Mouse (Mus musculus) heart, adult 18-20 months (tissue): Measurements from ENCODE around the gene Tmem130. TPM values are rescaled to one million over a fixed set of nuclear protein-coding genes. Genes with fewer than 3 reads are reported as not detected.

Source experiments
- DNase-seq, 2 experiments: peaks; one replicate each; pipeline ENCODE4 v3.0.0; 2021 to 2022; ENCODE audit warnings: mixed read lengths in 1 of 2
- long read RNA-seq, 2 experiments: library from polyadenylated mRNA; stranded (forward); transcript quantifications; one replicate each; pipeline ENCODE4 v2.0.0; 2021
- total RNA-seq, 2 experiments: library from RNA; stranded (reverse); gene quantifications; 2 replicates each; pipeline ENCODE4 v1.2.3; 2021

The Tmem130 gene
- under 1 TPM; 0.25 to 0.49 TPM for total RNA-seq
- long read RNA-seq, experiment 1, result 0 reads
- long read RNA-seq, experiment 2, result 0 reads

- no peak for DNase-seq
These were observed at the start of gene Tmem130 for GRCm38 (mm10) chr5:144761161-144761868. Gene Tmem130, minus strand, starts transcription at chr5:144761818.

- no peak for DNase-seq
These were observed 45.3 kb upstream of the Tmem130 start for GRCm38 (mm10) chr5:144806931-144807330.

DNA sequence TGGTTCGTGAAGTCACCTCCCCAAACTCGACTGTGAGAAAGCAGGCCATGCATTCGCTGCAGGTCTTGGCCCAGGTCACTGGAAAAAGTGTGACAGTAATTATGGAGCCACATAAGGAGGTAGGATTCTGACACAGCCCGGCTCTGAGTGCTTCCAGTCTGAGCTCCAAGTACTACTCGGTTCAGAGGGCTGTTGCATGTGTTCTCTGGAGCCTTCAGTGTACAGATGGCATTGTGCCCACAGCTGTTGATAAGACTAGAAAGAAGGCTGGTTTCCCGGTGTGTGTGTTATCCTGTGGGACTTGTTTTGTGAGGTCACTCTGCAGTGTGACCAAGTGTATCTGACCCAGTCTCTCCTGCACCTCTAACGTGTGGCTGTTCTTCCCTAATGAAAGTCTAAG, 42.6 kb upstream of the Tmem130 start:
- peak; percentile 48 to 53 for DNase-seq

- DNase-seq, result no peak
These were observed 41.4 kb upstream of the Tmem130 start for GRCm38 (mm10) chr5:144803066-144803465.

GRCm38 (mm10) chr5:144797116-144797515, 35.5 kb upstream of the Tmem130 start:
- DNase-seq, result no peak

DNA sequence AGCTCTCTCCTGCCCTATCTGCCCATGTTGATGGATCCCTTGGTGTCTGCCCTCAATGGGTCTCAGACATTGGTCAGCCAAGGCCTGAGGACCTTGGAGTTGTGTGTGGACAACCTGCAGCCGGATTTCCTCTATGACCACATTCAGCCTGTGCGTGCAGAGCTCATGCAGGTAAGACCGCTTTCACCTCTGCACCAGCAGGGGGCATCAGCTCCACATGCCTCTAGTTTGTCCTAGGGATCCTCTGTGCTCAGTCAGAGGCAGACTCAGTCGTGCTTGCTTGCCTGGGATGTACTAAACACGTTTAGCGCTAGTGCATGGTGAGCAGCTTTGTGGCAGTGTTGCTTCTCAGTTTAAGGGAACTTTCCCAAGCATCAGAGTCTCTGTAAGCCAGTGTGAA, 33.1 kb upstream of the Tmem130 start:
- peak; percentile 9 to 29 for DNase-seq

DNA sequence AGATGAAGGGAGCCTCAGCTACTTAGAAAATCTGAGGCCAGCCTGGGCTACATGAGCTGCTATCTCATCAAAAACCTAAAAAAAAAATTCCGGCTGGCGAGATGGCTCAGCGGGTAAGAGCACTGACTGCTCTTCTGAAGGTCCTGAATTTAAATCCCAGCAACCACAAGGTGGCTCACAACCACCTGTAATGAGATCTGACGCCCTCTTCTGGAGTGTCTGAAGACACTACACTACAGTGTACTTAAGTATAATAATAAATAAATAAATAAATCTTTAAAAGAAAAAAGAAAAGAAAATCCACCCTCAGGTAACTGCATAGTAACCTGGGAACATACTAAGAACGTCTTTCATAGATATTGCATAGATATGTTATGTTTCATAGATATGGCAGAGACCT, 31.8 kb upstream of the Tmem130 start:
- DNase-seq, result no peak

- DNase-seq, result no peak
These were observed 24.8 kb upstream of the Tmem130 start for GRCm38 (mm10) chr5:144786464-144786863.

DNA sequence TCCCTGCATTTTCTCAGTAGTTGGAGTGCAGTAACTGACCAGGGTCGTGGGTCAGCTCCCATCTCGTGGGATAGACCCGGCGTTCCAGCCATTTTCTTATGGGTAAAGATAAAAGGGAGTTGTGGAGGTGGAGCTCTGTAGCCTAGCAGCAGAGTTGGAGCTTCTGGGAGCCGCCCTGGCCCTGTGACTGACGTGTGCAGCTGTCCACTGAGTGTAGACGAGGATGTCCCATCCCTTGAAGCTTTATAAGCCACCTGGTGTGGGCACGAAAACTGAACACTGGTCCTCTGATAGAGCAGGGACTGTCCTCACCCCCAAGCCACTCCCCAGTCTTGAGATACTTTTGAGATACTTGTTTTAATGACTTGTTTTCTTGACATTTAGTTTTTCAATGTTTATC, 19.0 kb upstream of the Tmem130 start:
- DNase-seq, result no peak

DNA sequence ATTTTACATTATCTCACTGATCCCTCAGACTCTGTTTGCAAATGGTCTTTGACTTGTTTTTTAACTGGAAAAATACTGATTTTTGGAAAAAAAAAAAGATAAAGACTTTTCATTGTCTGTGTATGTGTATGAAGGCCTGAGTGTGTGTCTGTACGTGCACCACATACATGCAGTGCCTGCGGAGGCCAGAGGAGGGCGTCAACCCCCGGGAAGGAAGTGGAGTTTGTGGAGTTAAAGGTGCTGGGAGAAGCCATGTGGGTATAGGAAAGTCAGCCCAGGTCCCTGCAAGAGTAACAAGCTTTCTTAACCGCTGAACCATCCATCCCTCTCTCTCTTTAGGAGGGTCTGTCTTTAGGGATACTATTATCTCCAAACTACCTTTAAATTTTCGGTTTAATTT, 11.6 kb upstream of the Tmem130 start:
- no peak for DNase-seq

DNA sequence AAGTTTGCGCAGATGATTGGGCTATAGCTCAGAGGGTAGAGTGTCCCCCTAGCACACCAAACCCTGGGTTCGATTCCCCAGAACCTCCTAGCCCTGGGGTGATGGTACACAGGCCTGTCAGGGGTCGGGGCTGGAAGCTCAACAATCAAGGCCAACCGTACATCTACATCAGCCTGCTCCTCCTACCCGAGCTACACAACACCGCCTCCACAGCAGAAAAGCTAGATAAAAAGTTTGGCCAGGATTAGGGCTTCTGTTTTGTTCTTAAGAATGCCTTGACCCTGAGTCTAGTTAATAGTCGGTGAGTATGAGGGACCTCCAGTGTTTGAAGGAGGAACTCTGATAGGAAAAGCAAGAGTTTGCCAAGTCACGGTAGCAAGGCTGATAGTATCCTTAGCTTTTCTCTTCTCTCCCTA, 7.5 kb upstream of the Tmem130 start:
- no peak for DNase-seq

- peak; percentile 92 to 94 for DNase-seq
These were observed 6.6 kb upstream of the Tmem130 start for GRCm38 (mm10) chr5:144767911-144768841.

DNA sequence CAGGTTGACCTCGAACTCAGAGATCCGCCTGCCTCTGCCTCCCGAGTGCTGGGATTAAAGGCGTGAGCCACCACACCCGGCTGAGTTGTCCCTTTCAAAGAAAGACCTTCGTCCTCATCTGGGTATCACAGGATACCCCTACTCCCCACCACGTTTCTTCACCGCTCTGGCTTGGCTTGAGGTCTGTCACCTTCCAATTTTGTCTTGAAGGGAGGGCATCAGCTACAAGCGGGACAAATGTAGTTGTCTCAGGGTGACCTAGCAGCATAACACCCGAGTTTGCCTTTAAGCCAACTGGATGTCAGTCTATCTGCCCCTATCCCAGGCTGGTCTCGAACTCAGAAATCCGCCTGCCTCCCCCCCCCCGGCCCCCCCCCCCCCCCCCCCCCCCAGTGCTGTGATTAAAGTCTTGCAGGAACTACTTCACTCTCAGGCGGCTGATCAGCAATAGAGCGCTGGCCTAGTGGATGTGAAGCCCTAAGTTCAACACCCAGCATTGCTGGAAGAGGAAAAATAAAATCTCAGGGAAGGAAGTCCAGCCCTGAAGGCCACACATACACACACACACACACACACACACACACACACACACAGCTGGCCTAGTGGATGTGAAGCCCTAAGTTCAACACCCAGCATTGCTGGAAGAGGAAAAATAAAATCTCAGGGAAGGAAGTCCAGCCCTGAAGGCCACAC, 5.6 kb upstream of the Tmem130 start, which contains the start of gene Trrap:
Gene Trrap, plus strand, starts transcription at position 627 of the 693 bp plus-strand sequence.
- DNase-seq, result peak; percentile 12 to 14

DNA sequence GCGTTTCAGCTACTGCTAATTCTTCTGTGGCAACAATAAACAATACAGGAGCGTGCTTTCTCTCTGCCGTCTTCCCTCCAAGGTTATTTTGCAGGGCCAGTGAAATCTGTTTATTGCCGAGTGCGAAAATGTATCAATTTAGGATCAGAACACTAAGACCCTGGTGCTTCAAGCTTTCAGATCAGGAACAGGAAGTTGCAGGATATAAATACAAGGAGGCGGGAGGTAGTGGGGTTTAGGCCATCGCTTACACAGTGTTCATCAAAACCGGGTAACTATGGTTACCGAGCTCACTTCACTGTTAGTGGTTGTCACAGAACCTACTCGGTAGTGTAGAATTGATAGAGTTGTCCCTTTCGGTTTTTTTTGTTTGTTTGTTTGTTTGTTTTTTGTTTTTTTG, 5.0 kb upstream of the Tmem130 start:
- DNase-seq, result no peak

- no peak for DNase-seq
These were observed 4.4 kb upstream of the Tmem130 start for GRCm38 (mm10) chr5:144766026-144766425.

GRCm38 (mm10) chr5:144758422-144758821, 3.2 kb downstream of the Tmem130 start:
- no peak for DNase-seq

- DNase-seq, result no peak
These were observed 4.2 kb downstream of the Tmem130 start for GRCm38 (mm10) chr5:144757402-144757801.

GRCm38 (mm10) chr5:144755191-144755590, 6.4 kb downstream of the Tmem130 start:
- no peak for DNase-seq

DNA sequence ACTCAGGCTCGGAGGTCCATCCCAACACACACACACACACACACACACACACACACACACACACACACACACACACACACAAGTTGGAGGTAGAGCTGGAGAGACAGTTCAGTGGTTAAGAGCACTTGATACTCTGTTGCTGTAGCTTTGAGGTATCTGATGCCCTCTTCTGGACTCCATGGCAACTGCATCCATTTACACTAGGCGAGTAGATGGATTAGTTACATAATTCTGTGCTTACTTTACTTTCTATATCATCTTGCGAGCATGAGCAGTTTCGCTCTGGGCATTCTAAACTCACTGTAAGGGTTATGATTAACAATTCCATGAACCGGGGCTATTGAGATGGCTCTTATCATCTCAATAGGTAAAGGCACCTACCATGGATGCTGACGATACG, 8.6 kb downstream of the Tmem130 start:
- DNase-seq, result peak; percentile 45 to 65

DNA sequence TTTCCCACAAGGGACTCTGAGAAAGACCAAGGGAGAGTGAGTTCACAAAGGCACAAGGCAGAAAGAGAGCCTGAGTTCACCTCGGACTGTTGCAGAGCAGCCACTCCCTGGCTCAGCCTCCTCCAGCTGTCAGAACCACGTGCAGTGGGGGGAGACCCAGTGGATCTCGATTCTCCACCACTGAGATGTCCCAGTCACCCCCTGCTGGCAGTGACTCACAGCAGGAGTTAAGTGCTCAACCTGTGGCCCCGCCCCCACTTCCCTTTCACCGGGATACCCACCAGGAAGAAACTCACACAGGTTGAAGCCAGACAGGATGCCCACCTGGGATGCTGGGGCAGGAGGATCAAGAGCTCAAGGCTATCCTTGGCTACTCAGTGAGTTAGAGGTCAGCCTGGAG, 9.2 kb downstream of the Tmem130 start:
- no peak for DNase-seq

DNA sequence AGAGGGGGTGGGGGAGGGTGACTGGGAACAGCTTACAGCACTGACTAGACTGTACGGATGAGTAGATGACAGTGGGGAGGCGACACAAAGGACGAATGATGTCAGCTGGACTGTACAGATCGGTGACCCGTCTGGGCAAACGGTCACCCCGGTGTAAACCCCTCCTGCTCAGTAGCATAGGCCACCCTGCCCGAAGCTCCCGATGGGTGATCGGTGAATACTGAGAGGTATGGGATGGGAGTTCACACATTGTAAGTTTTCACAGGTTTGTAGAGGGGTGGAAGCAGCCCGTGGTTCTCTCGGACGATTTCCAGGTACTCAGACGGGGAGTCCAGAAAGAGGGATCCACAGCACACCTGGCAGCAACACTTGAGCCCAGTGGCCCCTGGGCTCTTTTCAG, 24.5 kb downstream of the Tmem130 start:
- no peak for DNase-seq

GRCm38 (mm10) chr5:144734949-144735348, 26.7 kb downstream of the Tmem130 start:
- peak; percentile 34 to 82 for DNase-seq

DNA sequence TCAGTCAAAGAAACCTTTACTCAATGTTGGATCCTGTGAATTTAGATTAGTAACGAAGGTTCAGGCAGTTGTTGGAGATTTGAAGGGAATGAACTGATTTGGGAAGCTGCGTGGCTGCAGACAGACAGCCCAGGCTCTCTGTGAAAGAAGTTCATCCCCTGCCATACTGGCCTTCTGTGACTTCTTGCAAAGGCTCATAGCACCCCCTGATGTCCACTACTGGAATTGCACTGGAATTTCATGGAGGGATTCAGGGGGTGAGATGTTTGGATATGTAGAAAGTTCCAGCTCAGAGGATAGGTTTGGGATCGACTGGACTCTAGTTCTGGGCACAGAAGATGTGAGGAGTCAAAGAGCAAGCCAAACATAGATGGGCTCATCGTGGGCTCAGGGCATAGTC, 27.7 kb downstream of the Tmem130 start:
- DNase-seq, result peak; percentile 23 to 78
